Mouse (Mus musculus): Measurements from ENCODE around the gene Cct3. TPM values are rescaled to one million over a fixed set of nuclear protein-coding genes. Genes with fewer than 3 reads are reported as not detected.
"Not testable (repeated sequence)": the region's sequence is repeated elsewhere in the genome, so short reads cannot be mapped to it uniquely, and the experiment has no call there.

Cct3 gene
- polyA plus RNA-seq, 1 experiment from 2014 or later = 447 TPM

GRCm38 (mm10) chr3:88285565-88285895 lies 11.4 kb upstream of the Cct3 start:
- H3K36me3 ChIP-seq (ENCODE audit: control insufficient read depth, insufficient read depth, low read length); H3K27me3 ChIP-seq (ENCODE audit: control insufficient read depth, insufficient read depth, low read depth, low read length); H3K27ac ChIP-seq (ENCODE audit: low read length); H3K4me2 ChIP-seq (ENCODE audit: low read depth, low read length); H3K4me1 ChIP-seq (replicated peaks; ENCODE audit: control insufficient read depth, insufficient read depth, low read length); ATAC-seq (ENCODE audit: low read depth); H3K4me3 ChIP-seq (ENCODE audit: low read length); H3K9me3 ChIP-seq (ENCODE audit: control insufficient read depth, low read length); H3K9ac ChIP-seq (ENCODE audit: low read length): not testable (repeated sequence)
- no CpG with 5 or more reads among the region's 2 CpGs for WGBS

- WGBS = 95% methylated on average over 4 of the region's 4 CpGs
- H3K27ac ChIP-seq (ENCODE audit: low read length) = peak within 1 kb of the TSS; percentile 74
- H3K4me3 ChIP-seq (ENCODE audit: low read length) = no peak within 1 kb of the TSS
- H3K9ac ChIP-seq (ENCODE audit: low read length) = no peak within 1 kb of the TSS
- H3K36me3 ChIP-seq (ENCODE audit: control insufficient read depth, insufficient read depth, low read length) = peaks cover 2% of the 10 kb centered on the region; the same call in 1 of the 2 replicates
- no peak for ATAC-seq (ENCODE audit: low read depth)
- no peak within 1 kb of the TSS for H3K4me2 ChIP-seq (ENCODE audit: low read depth, low read length)
- H3K9me3 ChIP-seq (ENCODE audit: control insufficient read depth, low read length) = no peaks in the 10 kb centered on the region
- H3K4me1 ChIP-seq (replicated peaks; ENCODE audit: control insufficient read depth, insufficient read depth, low read length) = no peaks in the 10 kb centered on the region
- H3K27me3 ChIP-seq (ENCODE audit: control insufficient read depth, insufficient read depth, low read depth, low read length) = no peaks in the 10 kb centered on the region
Observed at GRCm38 (mm10) chr3:88287110-88287509, 9.8 kb upstream of the Cct3 start, which contains the start of gene Gm38392. Gene Gm38392, minus strand, starts transcription at chr3:88287210.

- not testable (repeated sequence) for H3K9ac ChIP-seq (ENCODE audit: low read length); H3K27me3 ChIP-seq (ENCODE audit: control insufficient read depth, insufficient read depth, low read depth, low read length); H3K4me1 ChIP-seq (replicated peaks; ENCODE audit: control insufficient read depth, insufficient read depth, low read length); H3K4me2 ChIP-seq (ENCODE audit: low read depth, low read length); H3K4me3 ChIP-seq (ENCODE audit: low read length); H3K36me3 ChIP-seq (ENCODE audit: control insufficient read depth, insufficient read depth, low read length); H3K9me3 ChIP-seq (ENCODE audit: control insufficient read depth, low read length)
- WGBS = 57% methylated on average over 8 of the region's 10 CpGs
- peak overlapping the region; percentile 74 for H3K27ac ChIP-seq (ENCODE audit: low read length)
- ATAC-seq (ENCODE audit: low read depth) = peak; percentile 72
Observed at GRCm38 (mm10) chr3:88288133-88288713, 8.7 kb upstream of the Cct3 start.

GRCm38 (mm10) chr3:88291970-88292369 lies 4.9 kb upstream of the Cct3 start:
- 51% methylated on average over 4 of the region's 4 CpGs for WGBS
- ATAC-seq (ENCODE audit: low read depth) = no peak

GRCm38 (mm10) chr3:88295272-88295671 lies 1.6 kb upstream of the Cct3 start:
- not testable (repeated sequence) for ATAC-seq (ENCODE audit: low read depth); H3K4me3 ChIP-seq (ENCODE audit: low read length); H3K9me3 ChIP-seq (ENCODE audit: control insufficient read depth, low read length); H3K27me3 ChIP-seq (ENCODE audit: control insufficient read depth, insufficient read depth, low read depth, low read length); H3K36me3 ChIP-seq (ENCODE audit: control insufficient read depth, insufficient read depth, low read length); H3K27ac ChIP-seq (ENCODE audit: low read length)
- Histone ChIP-seq H3K4me1 (replicated peaks; ENCODE audit: control insufficient read depth, insufficient read depth, low read length) (peaks cover 10% of the 10 kb centered on the region), H3K9ac (ENCODE audit: low read length) (peak overlapping the region; percentile 55), H3K4me2 (ENCODE audit: low read depth, low read length) (peak overlapping the region; percentile 81)
- WGBS = 48% methylated on average over 1 of the region's 1 CpGs

More at GRCm38 (mm10) chr3:88291970-88292369, 4.9 kb upstream of the Cct3 start:
- H3K36me3 ChIP-seq (ENCODE audit: control insufficient read depth, insufficient read depth, low read length) = no peaks in the 10 kb centered on the region
- no peak overlapping the region for H3K27ac ChIP-seq (ENCODE audit: low read length)
- peaks cover 2% of the 10 kb centered on the region for H3K4me1 ChIP-seq (replicated peaks; ENCODE audit: control insufficient read depth, insufficient read depth, low read length)
- H3K9ac ChIP-seq (ENCODE audit: low read length) = no peak overlapping the region
- H3K27me3 ChIP-seq (ENCODE audit: control insufficient read depth, insufficient read depth, low read depth, low read length) = no peaks in the 10 kb centered on the region
- H3K4me2 ChIP-seq (ENCODE audit: low read depth, low read length) = no peak overlapping the region
- no peak overlapping the region for H3K4me3 ChIP-seq (ENCODE audit: low read length)
- no peaks in the 10 kb centered on the region for H3K9me3 ChIP-seq (ENCODE audit: control insufficient read depth, low read length)

GRCm38 (mm10) chr3:88296110-88296560 lies 781 bp upstream of the Cct3 start:
- peak overlapping the region; percentile 94 for H3K4me3 ChIP-seq (ENCODE audit: low read length)
- peaks cover 15% of the 10 kb centered on the region for H3K36me3 ChIP-seq (ENCODE audit: control insufficient read depth, insufficient read depth, low read length)
- peak overlapping the region; percentile 83 for H3K9ac ChIP-seq (ENCODE audit: low read length)
- H3K4me1 ChIP-seq (replicated peaks; ENCODE audit: control insufficient read depth, insufficient read depth, low read length) = peaks cover 10% of the 10 kb centered on the region
- 0 out of 2 replicates have a peak, but pooled peaks have one; percentile 11 for ATAC-seq (ENCODE audit: low read depth)
- H3K9me3 ChIP-seq (ENCODE audit: control insufficient read depth, low read length) = no peaks in the 10 kb centered on the region
- H3K27ac ChIP-seq (ENCODE audit: low read length) = peak overlapping the region; percentile 96
- H3K27me3 ChIP-seq (ENCODE audit: control insufficient read depth, insufficient read depth, low read depth, low read length) = no peaks in the 10 kb centered on the region
- H3K4me2 ChIP-seq (ENCODE audit: low read depth, low read length) = peak overlapping the region; percentile 81
- WGBS = under 1% methylated on average over 12 of the region's 12 CpGs

- Histone ChIP-seq H3K36me3 (ENCODE audit: control insufficient read depth, insufficient read depth, low read length) (peaks cover 27% of the 10 kb centered on the region), H3K4me1 (replicated peaks; ENCODE audit: control insufficient read depth, insufficient read depth, low read length) (peaks cover 10% of the 10 kb centered on the region), H3K27ac (ENCODE audit: low read length) (peak overlapping the region; percentile 96), H3K4me3 (ENCODE audit: low read length) (peak overlapping the region; percentile 94), H3K4me2 (ENCODE audit: low read depth, low read length) (peak overlapping the region; percentile 74), H3K27me3 (ENCODE audit: control insufficient read depth, insufficient read depth, low read depth, low read length) (no peaks in the 10 kb centered on the region), H3K9me3 (ENCODE audit: control insufficient read depth, low read length) (no peaks in the 10 kb centered on the region), H3K9ac (ENCODE audit: low read length) (peak overlapping the region; percentile 92)
- ATAC-seq (ENCODE audit: low read depth) = no peak
- WGBS = under 1% methylated on average over 30 of the region's 30 CpGs
Observed at GRCm38 (mm10) chr3:88297321-88297851, 470 bp downstream of the Cct3 start.

GRCm38 (mm10) chr3:88299172-88299571 lies 2.3 kb downstream of the Cct3 start:
- no peak overlapping the region for H3K27ac ChIP-seq (ENCODE audit: low read length)
- no peak for ATAC-seq (ENCODE audit: low read depth)
- no peak overlapping the region for H3K9ac ChIP-seq (ENCODE audit: low read length)
- H3K4me3 ChIP-seq (ENCODE audit: low read length) = no peak overlapping the region
- no peaks in the 10 kb centered on the region for H3K9me3 ChIP-seq (ENCODE audit: control insufficient read depth, low read length)
- peaks cover 42% of the 10 kb centered on the region for H3K36me3 ChIP-seq (ENCODE audit: control insufficient read depth, insufficient read depth, low read length)
- H3K27me3 ChIP-seq (ENCODE audit: control insufficient read depth, insufficient read depth, low read depth, low read length) = no peaks in the 10 kb centered on the region
- no peak overlapping the region for H3K4me2 ChIP-seq (ENCODE audit: low read depth, low read length)
- H3K4me1 ChIP-seq (replicated peaks; ENCODE audit: control insufficient read depth, insufficient read depth, low read length) = peaks cover 10% of the 10 kb centered on the region
- WGBS = 78% methylated on average over 1 of the region's 1 CpGs

- no peaks in the 10 kb centered on the region for H3K27me3 ChIP-seq (ENCODE audit: control insufficient read depth, insufficient read depth, low read depth, low read length)
- peak within 1 kb of the TSS; percentile 91 for H3K4me3 ChIP-seq (ENCODE audit: low read length)
- H3K27ac ChIP-seq (ENCODE audit: low read length) = peak within 1 kb of the TSS; percentile 48; the same call in 1 of the 2 replicates
- peaks cover 10% of the 10 kb centered on the region for H3K4me1 ChIP-seq (replicated peaks; ENCODE audit: control insufficient read depth, insufficient read depth, low read length)
- H3K9ac ChIP-seq (ENCODE audit: low read length) = peak within 1 kb of the TSS; percentile 89
- H3K9me3 ChIP-seq (ENCODE audit: control insufficient read depth, low read length) = no peaks in the 10 kb centered on the region
- peak; percentile 79 for ATAC-seq (ENCODE audit: low read depth)
- peak within 1 kb of the TSS; percentile 93 for H3K4me2 ChIP-seq (ENCODE audit: low read depth, low read length)
- peaks cover 36% of the 10 kb centered on the region for H3K36me3 ChIP-seq (ENCODE audit: control insufficient read depth, insufficient read depth, low read length)
- WGBS = 0% methylated on average over 10 of the region's 10 CpGs
Observed at GRCm38 (mm10) chr3:88324951-88325405, 28.1 kb downstream of the Cct3 start, which contains the start of gene Glmp. Gene Glmp, plus strand, starts transcription at chr3:88325023.
